Mouse (Mus musculus): ENCODE data around the gene Olfr1184.
"Not testable (repeated sequence)": the region's sequence is repeated elsewhere in the genome, so short reads cannot be mapped to it uniquely, and the experiment has no call there.

Gene Olfr1184

DNA sequence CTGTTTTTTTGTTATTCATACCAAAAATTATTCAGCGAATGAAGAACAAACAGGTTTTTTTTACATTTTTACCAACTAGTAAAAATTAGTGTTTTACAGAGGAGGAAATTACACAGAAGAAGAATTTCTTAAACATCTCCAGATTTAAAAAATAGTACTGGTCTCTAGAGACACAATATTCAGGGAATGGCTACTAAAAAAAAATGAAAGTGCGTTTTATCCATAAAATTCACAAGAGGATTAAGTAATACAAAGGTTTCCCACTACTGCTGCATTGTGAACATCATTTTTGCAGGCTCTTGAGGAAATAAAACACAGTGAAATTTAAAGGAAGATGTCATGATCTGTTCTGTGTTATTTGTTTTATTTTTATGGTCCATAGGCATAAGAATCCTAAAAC lies at the start of gene Olfr1184:
Gene Olfr1184 (plus strand): TSS at position 301 of the 400 bp plus-strand sequence.
- no peak for DNase-seq (ENCODE audit: low read depth, low spot score)

DNA sequence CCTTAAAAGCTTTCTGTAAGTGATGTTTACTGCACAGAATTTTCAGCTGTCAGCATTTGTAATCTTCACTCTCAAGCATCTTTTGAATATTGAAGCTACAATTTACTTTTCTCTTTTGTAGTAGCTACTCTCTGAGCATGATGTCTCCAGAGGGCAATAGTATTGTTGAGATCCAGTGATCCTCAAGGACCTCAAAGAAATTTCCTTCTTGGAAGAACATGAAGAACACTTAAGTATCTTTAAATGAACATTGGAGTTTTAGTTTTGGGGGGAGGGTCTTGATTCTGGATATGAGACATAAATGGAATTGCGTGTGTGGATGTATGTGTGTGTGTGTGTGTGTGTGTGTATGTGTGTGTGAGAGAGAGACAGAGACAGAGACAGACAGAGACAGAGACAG lies 34.4 kb upstream of the Olfr1184 start, which contains the start of gene Gm13757:
Gene Gm13757 (minus strand): TSS at position 101 of the 400 bp plus-strand sequence.
- DNase-seq (ENCODE audit: low read depth, low spot score) = no peak

DNA sequence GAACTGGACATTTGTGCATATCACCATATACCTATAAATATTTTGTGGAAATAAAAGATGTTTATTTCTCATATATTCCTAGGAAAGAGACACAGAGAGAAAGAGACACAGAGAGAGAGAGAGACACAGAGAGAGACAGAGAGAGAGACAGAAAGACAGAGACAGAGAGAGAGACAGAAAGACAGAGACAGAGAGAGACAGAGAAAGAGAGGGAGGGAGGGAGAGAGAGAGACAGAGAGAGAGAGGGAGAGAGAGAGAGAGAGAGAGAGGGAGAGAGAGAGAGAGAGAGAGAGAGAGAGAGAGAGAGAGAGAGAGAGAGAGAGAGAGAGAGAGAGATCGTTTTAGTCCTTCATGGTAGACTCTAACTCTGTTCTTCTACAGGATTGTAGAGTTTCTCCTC lies 28.8 kb upstream of the Olfr1184 start, which contains the start of gene Olfr1183:
Gene Olfr1183 (plus strand): TSS at position 301 of the 400 bp plus-strand sequence.
- not testable (repeated sequence) for DNase-seq (ENCODE audit: low read depth, low spot score)

DNA sequence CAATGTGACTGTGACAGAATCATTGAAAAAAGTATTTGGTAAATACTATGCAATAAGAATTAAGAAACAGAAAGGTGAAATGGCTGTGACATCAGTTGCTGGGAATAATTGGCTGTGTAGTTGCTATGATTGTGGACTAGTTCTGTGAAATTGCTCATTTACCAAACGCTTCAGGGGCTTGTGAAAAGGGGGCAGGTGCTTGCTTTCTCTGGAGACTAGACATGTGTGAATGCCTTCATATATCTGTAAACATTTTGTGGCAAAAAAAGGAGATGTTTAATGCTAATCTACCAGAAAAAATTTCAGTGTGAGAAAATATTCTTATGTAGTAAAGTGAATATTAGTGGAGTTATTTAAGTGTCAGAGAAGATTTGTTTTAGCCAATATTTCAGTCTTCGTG lies 9.6 kb downstream of the Olfr1184 start, which contains the start of gene Olfr1185-ps1:
Gene Olfr1185-ps1 (plus strand): TSS at position 301 of the 400 bp plus-strand sequence.
- DNase-seq (ENCODE audit: low read depth, low spot score) = no peak

DNA sequence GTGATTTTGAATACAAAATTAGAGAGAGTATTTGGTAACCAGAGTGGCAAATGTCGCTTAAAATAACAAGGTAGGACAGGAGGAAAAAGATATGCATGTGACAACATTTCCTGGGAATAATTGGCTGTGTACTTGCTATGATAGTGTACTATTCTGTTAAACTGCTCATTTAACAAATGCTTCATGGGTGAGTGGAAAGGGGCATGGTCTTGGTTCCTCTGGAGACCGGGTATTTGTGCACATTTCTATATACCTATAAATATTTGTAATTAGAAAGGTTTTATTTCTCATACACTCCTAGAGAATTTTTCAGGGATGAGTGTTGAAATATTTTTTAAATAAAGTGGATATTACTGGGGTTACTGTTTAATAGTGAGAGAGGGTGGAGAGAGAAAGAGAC lies 34.9 kb downstream of the Olfr1184 start, which contains the start of gene Olfr1186:
Gene Olfr1186 (plus strand): TSS at position 301 of the 400 bp plus-strand sequence.
- no peak for DNase-seq (ENCODE audit: low read depth, low spot score)

DNA sequence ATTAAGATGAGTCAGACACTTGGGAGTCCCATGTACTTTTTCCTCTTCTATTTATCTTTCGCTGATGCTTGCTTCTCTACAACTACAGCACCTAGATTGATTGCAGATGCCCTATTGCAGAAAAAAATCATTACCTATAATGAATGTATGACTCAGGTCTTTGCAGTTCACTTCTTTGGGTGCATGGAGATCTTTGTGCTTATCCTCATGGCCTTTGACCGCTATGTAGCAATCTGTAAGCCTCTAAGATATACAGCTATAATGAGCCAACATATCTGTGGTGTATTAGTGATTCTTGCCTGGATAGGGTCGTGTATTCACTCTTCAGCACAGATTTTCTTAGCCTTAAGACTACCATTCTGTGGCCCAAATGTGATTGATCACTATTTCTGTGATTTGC lies 42.3 kb downstream of the Olfr1184 start:
- DNase-seq (ENCODE audit: low read depth, low spot score) = no peak

All from embryo, embryonic 11.5 days (tissue).